Mouse (Mus musculus) liver, embryonic 16.5 days (tissue): ENCODE measurements around the gene Ilf3. TPM values are rescaled to one million over a fixed set of nuclear protein-coding genes. Genes with fewer than 3 reads are reported as not detected.

ENCODE experiments used
- ATAC-seq: fragments of 200-750 bp; cut with Nextera tagmentation; 2 replicates; pipeline ENCODE4 v1.8.0; 2017; ENCODE audit warnings: low read depth, mild to moderate bottlenecking, moderate number of reproducible peaks, moderate library complexity
- H3K27ac ChIP-seq: fragments of 300-500 bp; sonication (generic); 2 replicates; pipeline ENCODE4 v1.5.1; 2014; ENCODE audit warnings: mild to moderate bottlenecking, low read length
- H3K27me3 ChIP-seq: fragments of 300-500 bp; sonication (generic); 2 replicates; pipeline ENCODE4 v1.6.1; 2014; ENCODE audit warnings: low read depth, low read length, mixed read lengths; ENCODE audit not compliant: control insufficient read depth, insufficient read depth
- H3K36me3 ChIP-seq: fragments of 300-500 bp; sonication (generic); 2 replicates; pipeline ENCODE4 v1.6.1; 2014; ENCODE audit warnings: mild to moderate bottlenecking; ENCODE audit not compliant: control insufficient read depth, insufficient read depth
- H3K4me1 ChIP-seq: fragments of 300-500 bp; sonication (generic); 2 replicates; pipeline ENCODE4 v1.6.1; 2014; ENCODE audit warnings: low read depth, low read length, mixed read lengths; ENCODE audit not compliant: control insufficient read depth
- H3K4me2 ChIP-seq: fragments of 300-500 bp; sonication (generic); 2 replicates; pipeline ENCODE4 v1.6.1; 2014; ENCODE audit warnings: low read depth, low read length, mixed read lengths
- H3K4me3 ChIP-seq: fragments of 300-500 bp; sonication (generic); 2 replicates; pipeline ENCODE4 v1.5.1; 2014; ENCODE audit warnings: low read depth, mild to moderate bottlenecking, low read length
- H3K9ac ChIP-seq: fragments of 300-500 bp; sonication (generic); 2 replicates; pipeline ENCODE4 v1.6.1; 2014; ENCODE audit warnings: low read depth, low read length
- H3K9me3 ChIP-seq: fragments of 300-500 bp; sonication (generic); replicated peaks from 2 replicates; pipeline ENCODE4 v1.6.1; 2016; ENCODE audit warnings: low read length; ENCODE audit not compliant: control insufficient read depth
- WGBS: fragments of 180-500 bp; shearing (Covaris S2); extraction: QIAGEN DNeasy Blood & Tissue Kit; methylation state at CpG from one replicate; pipeline ENCODE4 v1.1.7; 2014; ENCODE audit not compliant: insufficient replicate concordance; 5-methylcytosine and 5-hydroxymethylcytosine counted together
- polyA plus RNA-seq: library from polyadenylated mRNA; unstranded; fragments of >200 nt; fragmentation: Nextera tagmentation; extraction: Ambion mirVana; gene quantifications from 2 replicates; pipeline ENCODE4 v1.2.1, GENCODE M21; 2015

Ilf3 gene
- polyA plus RNA-seq, 1 experiment from 2014 or later, result 37.2 TPM

DNA sequence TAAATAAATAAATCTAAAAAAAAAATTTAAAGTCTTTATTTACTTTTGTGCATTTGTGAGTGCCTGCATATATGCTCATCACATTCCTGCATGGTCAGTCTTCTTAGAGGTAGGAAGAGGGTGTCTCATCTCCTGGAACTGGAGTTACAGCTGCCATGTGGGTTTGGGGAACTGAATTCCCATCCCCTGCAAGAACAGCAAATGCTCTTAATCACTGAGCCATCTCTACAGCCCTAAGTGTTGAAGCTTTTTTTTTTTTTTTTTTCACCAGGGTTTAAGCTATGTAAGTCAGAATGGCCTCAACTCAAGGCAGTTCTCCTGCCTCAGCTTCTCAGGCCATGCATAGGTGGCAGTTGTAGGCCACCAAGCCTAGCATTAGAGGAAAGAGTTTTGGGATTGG, 32.9 kb upstream of the Ilf3 start:
- no peak overlapping the region for H3K4me2 ChIP-seq
- no peak overlapping the region for H3K9ac ChIP-seq
- H3K27me3 ChIP-seq, result no peaks in the 10 kb centered on the region
- H3K27ac ChIP-seq, result no peak overlapping the region
- no peaks in the 10 kb centered on the region for H3K36me3 ChIP-seq
- H3K9me3 ChIP-seq, result no peaks in the 10 kb centered on the region
- H3K4me1 ChIP-seq, result peaks cover 11% of the 10 kb centered on the region
- ATAC-seq, result no peak
- H3K4me3 ChIP-seq, result no peak overlapping the region

DNA sequence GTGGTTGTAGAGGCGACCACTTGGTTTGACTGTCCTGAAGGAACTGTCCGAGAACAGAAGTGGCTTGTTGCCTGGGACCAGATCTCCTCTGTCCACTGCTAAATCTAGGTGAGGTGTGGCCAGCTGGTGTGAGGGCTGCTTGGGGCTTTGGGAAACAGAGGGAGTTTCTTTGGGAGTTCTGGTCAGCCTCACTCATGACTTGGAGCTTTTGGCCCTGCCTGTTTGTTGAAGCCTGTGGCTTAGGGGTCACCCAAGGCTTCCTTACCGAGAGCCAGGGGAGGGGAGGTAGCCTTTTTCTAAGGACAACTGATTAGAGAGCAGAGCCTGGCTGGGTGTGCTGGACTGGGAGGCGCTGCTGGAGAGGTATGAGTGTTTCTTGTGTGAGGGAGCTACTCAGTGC, 32.3 kb upstream of the Ilf3 start:
- Histone ChIP-seq H3K9me3 (no peaks in the 10 kb centered on the region), H3K4me2 (no peak overlapping the region), H3K4me1 (peaks cover 11% of the 10 kb centered on the region), H3K4me3 (no peak overlapping the region), H3K36me3 (no peaks in the 10 kb centered on the region), H3K27ac (no peak overlapping the region), H3K9ac (no peak overlapping the region), H3K27me3 (no peaks in the 10 kb centered on the region)
- WGBS, result 68% methylated on average over 4 of the region's 4 CpGs
- no peak for ATAC-seq

DNA sequence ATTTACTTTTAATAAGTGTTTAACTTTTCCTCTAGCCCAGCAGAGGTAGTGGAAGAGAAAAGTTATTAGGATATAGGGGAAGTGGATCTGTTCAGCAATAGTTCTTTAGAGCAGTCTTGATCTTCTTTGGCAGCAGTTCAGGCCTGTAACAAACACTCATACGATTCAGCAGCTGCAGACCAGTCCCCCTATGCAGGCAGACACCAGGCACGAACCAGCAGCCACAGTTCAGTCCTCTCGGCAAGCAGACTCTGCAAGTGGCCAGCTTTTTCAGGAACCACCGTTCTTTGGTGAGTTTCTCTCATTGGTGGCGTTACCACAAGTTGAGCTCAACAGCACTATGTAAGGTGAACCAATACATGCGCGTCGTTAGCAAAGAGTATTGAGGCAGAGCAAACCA, 31.2 kb upstream of the Ilf3 start:
- 76% methylated on average over 8 of the region's 8 CpGs for WGBS
- no peak for ATAC-seq
- H3K36me3 ChIP-seq, result no peaks in the 10 kb centered on the region
- H3K9me3 ChIP-seq, result no peaks in the 10 kb centered on the region
- H3K9ac ChIP-seq, result no peak overlapping the region
- peaks cover 10% of the 10 kb centered on the region for H3K4me1 ChIP-seq
- H3K27ac ChIP-seq, result no peak overlapping the region
- H3K4me2 ChIP-seq, result no peak overlapping the region
- H3K27me3 ChIP-seq, result no peaks in the 10 kb centered on the region
- H3K4me3 ChIP-seq, result no peak overlapping the region

DNA sequence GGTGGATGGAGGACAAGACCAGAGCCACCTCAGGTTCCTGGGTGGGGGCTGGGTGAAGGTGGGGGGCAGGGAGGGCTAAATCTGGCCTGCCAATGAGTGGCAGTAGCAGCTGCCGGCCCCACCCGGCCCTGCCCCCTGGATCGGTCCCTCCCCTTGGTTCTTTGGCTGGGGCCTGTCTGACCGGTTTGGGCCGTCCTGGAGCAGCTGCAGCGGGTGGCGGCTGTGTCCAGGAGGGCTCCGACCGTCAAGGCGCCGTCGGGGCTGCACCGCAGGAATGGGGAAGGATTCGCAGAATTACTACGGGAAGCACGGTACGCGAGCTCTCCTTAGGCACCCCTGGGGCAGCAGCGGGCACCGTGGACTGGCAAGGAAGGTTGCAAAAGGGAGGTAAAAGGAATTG, 30.0 kb upstream of the Ilf3 start:
- WGBS, result 63% methylated on average over 20 of the region's 20 CpGs
- Histone ChIP-seq H3K9ac (no peak overlapping the region), H3K27ac (no peak overlapping the region), H3K9me3 (no peaks in the 10 kb centered on the region), H3K4me1 (peaks cover 4% of the 10 kb centered on the region), H3K4me2 (no peak overlapping the region), H3K27me3 (no peaks in the 10 kb centered on the region), H3K36me3 (no peaks in the 10 kb centered on the region), H3K4me3 (no peak overlapping the region)
- ATAC-seq, result no peak

DNA sequence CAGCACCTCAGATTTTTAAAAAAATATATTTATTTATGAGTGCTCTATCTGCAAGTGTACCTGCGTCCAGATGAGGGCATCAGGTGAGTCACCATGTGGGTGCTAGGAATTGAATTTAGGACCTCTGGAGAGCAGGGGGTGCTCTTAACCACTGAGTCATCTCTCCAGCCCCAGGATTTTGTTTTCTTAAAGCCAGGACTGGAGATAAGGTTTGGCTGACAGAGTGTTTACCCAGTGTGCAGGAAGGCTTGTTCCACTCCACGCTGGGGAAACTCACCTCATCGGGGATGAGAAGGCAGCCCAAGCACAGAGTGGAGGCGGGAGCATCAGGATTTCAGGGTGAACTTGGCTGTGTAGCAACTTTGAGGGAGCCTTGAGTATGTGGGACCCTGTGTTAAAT, 27.3 kb upstream of the Ilf3 start:
- 59% methylated on average over 4 of the region's 4 CpGs for WGBS

DNA sequence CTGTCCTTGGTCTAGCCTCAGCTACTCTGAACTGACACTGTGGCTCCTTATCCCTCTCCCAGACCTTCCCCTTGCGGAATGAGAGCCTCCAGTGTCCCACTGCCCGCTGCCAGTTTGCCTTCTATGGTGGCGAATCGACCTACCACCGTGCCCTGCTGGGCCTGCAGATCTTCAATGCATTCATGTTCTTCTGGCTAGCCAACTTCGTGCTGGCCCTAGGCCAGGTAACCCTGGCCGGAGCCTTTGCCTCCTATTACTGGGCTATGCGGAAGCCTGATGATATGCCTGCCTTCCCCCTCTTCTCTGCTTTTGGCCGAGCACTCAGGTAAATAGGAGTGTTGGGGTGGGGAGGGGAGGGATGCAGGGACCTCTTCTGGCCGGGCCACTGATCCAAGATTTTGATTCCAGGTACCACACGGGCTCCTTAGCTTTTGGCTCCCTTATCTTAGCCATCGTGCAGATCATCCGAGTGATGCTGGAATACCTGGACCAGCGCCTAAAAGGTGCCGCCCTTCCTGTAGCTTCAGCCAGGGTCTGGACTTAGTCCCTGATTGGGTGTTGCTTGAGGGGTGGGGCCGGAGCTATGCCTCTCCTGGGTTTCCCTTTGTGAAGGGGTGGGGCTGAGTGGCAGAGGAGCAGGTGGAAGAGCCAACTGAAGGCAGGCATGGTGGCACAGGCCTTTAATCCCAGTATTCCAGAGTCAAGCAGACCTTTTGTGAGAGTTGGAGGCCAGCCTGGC, 20.9 kb upstream of the Ilf3 start:
- Histone ChIP-seq H3K27ac (no peak overlapping the region), H3K4me1 (no peaks in the 10 kb centered on the region), H3K4me2 (no peak overlapping the region), H3K36me3 (no peaks in the 10 kb centered on the region), H3K4me3 (no peak overlapping the region), H3K9me3 (no peaks in the 10 kb centered on the region), H3K27me3 (no peaks in the 10 kb centered on the region), H3K9ac (no peak overlapping the region)
- peak; percentile 24; the same call in 1 of the 2 replicates for ATAC-seq
- WGBS, result 80% methylated on average over 16 of the region's 16 CpGs

More for the DNA sequence above, 27.3 kb upstream of the Ilf3 start:
- no peak for ATAC-seq
- no peaks in the 10 kb centered on the region for H3K4me1 ChIP-seq
- H3K9ac ChIP-seq, result no peak overlapping the region
- H3K4me2 ChIP-seq, result no peak overlapping the region
- no peak overlapping the region for H3K4me3 ChIP-seq
- no peaks in the 10 kb centered on the region for H3K27me3 ChIP-seq
- no peak overlapping the region for H3K27ac ChIP-seq
- no peaks in the 10 kb centered on the region for H3K9me3 ChIP-seq
- H3K36me3 ChIP-seq, result no peaks in the 10 kb centered on the region

DNA sequence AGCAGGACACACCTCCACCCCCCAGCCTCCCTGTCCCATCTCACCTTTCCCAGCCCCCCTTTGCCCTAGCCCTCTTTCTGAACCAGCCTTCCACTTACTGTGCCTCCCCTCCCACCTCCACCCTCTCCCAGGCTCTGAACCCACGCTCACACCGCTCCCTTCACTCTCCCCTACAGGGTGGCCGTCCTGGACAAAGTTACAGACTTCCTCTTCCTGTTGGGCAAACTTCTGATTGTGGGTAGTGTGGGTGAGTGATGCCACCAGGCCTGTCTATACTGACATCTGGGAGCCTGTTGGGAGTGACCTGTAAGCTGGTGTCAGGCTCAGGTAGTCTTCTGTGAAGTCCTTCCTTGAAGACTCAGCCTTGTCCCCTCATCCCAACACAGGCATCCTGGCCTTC, 19.5 kb upstream of the Ilf3 start:
- Histone ChIP-seq H3K27ac (no peak overlapping the region), H3K36me3 (no peaks in the 10 kb centered on the region), H3K27me3 (no peaks in the 10 kb centered on the region), H3K4me1 (peaks cover 7% of the 10 kb centered on the region), H3K9me3 (no peaks in the 10 kb centered on the region), H3K9ac (no peak overlapping the region), H3K4me2 (no peak overlapping the region), H3K4me3 (no peak overlapping the region)
- no peak for ATAC-seq
- 55% methylated on average over 3 of the region's 3 CpGs for WGBS

DNA sequence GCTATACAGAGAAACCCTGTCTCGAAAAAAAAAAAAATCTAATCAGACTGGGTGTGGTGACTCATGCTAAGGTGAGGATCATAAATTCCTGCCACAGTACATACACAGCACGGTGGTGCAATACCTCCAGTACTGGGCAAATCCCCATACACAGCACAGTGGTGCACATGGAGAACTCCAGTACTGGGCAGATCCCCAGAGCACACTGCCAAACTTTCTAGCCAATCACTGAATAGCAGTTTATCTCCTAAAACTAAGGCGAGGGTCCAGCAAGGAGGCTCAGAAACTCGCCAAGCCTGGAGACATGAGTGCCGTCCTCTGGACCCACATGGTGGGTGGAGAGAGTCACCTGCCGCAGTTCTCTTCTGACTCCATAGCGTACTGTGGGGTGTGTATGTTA, 16.5 kb upstream of the Ilf3 start:
- Histone ChIP-seq H3K4me2 (no peak overlapping the region), H3K27me3 (no peaks in the 10 kb centered on the region), H3K27ac (no peak overlapping the region), H3K36me3 (no peaks in the 10 kb centered on the region), H3K9ac (no peak overlapping the region), H3K9me3 (no peaks in the 10 kb centered on the region), H3K4me1 (peaks cover 8% of the 10 kb centered on the region), H3K4me3 (no peak overlapping the region)
- ATAC-seq, result no peak
- WGBS, result 64% methylated on average over 7 of the region's 7 CpGs

DNA sequence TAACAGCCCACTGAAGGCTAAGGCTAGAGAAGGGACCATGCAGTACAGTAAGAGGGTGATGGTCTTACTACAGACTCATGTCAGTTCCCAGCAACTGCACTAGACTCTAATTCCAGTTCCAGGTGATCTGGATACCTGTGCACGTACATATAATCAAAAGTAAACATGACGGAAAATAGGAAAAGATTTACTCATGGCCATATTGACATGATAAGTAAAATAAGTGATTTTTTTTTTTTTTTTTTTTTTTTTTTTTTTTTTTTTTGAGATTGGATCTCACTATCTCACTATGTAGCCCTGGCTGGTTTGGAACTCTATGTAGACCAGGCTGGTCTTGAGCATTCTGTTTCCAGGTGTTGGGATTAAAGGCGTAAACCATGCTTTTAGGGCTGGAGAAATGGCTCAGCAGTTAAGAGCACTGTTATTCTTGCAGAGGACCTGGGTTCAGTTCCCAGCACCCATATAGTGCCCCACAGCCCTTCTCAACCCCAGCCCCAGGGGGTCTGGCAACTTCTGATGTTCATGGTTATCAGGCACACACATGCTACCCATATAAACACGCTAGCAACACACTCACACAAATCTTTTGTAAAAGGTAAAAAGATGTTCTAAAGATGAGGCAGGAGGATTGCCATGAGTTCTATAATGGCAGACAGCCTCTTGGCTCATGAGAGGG, 15.8 kb upstream of the Ilf3 start:
- no peak overlapping the region for H3K27ac ChIP-seq
- no peak overlapping the region for H3K9ac ChIP-seq
- 76% methylated on average over 4 of the region's 4 CpGs for WGBS

More for the DNA sequence above, 15.8 kb upstream of the Ilf3 start:
- Histone ChIP-seq H3K4me2 (no peak overlapping the region), H3K27me3 (no peaks in the 10 kb centered on the region), H3K4me1 (peaks cover 8% of the 10 kb centered on the region), H3K9me3 (no peaks in the 10 kb centered on the region), H3K36me3 (no peaks in the 10 kb centered on the region), H3K4me3 (no peak overlapping the region)
- no peak for ATAC-seq
